Mouse (Mus musculus): ENCODE results near the gene Zfp839. TPM values are rescaled to one million over a fixed set of nuclear protein-coding genes. Genes with fewer than 3 reads are reported as not detected.

Zfp839 gene
- polyA plus RNA-seq (2014; fragmentation: Nextera tagmentation; extraction: Ambion mirVana) = 2.8 and 3.8 TPM in 2 replicates

DNA sequence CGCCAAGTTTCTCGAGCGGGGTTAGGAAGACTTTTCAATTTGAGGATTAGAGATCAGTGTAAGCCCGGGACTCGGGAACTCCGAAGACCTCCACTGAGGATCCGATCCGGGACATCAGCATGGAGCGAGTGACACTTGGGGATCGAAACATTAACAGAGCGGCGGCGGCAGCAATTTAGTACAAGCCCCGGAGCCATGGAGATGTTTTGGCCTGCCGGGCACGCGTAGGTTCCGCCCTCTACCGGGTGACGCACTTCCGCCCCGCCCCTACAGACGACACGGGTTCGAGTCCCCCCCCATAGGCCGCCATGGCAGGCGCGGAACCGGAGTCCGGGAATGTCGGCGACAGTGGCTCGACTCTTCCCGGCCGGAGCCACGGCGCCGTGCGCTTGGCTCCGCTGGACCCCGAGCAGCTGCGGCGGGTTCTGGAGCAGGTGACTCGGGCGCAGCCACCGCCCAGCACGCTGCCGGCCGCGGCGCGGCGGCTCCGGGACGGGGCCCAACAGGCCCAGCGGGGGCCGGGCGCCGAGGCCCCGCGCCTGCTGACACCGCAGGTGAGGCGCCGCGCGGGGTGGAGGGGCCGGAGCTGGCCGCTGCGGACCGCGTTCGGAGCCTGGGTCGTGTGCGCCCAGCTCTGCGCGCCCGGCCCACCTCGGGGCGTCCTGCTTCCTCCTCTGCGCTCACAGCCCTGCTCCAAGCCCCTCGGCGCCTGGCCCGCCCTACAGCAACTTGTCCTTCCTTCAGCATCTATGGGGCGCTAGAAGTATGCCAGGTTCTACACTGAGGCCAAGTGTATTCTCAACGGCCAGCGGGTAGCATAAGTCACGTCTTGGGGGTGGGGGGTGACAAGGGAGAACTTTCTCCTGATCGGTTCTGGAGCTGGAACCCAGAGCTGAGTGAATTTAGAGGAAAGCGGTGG lies at the start of gene Zfp839:
Zfp839 (plus strand) TSS at position 244 of the 919 bp plus-strand sequence.
- Histone ChIP-seq H3K9me3 (ENCODE audit: control insufficient read depth, low read length) (no peaks in the 10 kb centered on the region), H3K36me3 (replicated peaks; ENCODE audit: control insufficient read depth, insufficient read depth) (peaks cover 4% of the 10 kb centered on the region; the same call in 1 of the 2 replicates), H3K4me3 (replicated peaks; ENCODE audit: low read length) (peak within 1 kb of the TSS; percentile 90), H3K9ac (peak within 1 kb of the TSS; percentile 85), H3K4me1 (replicated peaks; ENCODE audit: control insufficient read depth, insufficient read depth, low read length) (peaks cover 19% of the 10 kb centered on the region), H3K4me2 (replicated peaks) (peak within 1 kb of the TSS; percentile 63), H3K27ac (peak within 1 kb of the TSS; percentile 51; the same call in 1 of the 2 replicates), H3K27me3 (ENCODE audit: control insufficient read depth, insufficient read depth, low read length) (peaks cover 17% of the 10 kb centered on the region)
- under 1% methylated on average over 87 of the region's 89 CpGs for WGBS
- peak; percentile 79 for DNase-seq (ENCODE audit: low spot score)
- ATAC-seq (ENCODE audit: low FRiP score) = peak; percentile 90

DNA sequence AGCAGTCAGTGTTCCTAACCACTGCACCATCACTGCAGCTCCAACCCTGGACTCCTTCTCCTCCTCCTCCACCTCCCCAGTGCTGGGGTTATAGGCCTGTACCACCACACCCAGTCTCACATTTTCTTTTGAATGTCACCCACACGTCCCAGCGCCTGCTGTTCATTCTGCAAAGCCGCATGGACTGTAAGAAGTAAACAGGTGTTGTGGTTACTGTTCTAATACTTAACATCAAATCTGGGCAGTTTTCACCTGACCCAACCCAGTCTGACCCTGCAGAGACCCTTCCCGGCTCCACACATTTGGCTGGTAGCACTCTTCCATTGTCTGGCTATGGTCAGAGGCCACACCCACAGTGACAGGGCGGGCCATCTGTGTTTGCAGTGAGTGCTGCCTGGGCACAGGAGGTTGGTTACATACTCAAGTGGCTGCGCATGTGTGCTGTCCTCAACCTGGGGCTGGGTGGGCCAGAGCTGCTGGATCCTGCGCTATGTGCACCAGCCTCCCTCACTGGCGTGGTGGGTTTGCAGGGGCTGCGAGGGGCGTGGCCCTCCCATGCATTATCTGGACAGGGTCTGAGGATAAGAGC lies 48.1 kb upstream of the Zfp839 start:
- no peaks in the 10 kb centered on the region for H3K9me3 ChIP-seq (ENCODE audit: control insufficient read depth, low read length)
- no peaks in the 10 kb centered on the region for H3K27me3 ChIP-seq (ENCODE audit: control insufficient read depth, insufficient read depth, low read length)
- 79% methylated on average over 10 of the region's 10 CpGs for WGBS
- 0 out of 2 replicates have a peak, but pooled peaks cover 7% of the 10 kb centered on the region for H3K4me1 ChIP-seq (replicated peaks; ENCODE audit: control insufficient read depth, insufficient read depth, low read length)
- H3K4me3 ChIP-seq (replicated peaks; ENCODE audit: low read length) = no peak overlapping the region
- H3K36me3 ChIP-seq (replicated peaks; ENCODE audit: control insufficient read depth, insufficient read depth) = peaks cover 12% of the 10 kb centered on the region
- no peak overlapping the region for H3K27ac ChIP-seq
- DNase-seq (ENCODE audit: low spot score) (no peak), ATAC-seq (ENCODE audit: low FRiP score) (0 out of 2 replicates have a peak, but pooled peaks have one; percentile 28)
- H3K4me2 ChIP-seq (replicated peaks) = no peak overlapping the region
- H3K9ac ChIP-seq = no peak overlapping the region

DNA sequence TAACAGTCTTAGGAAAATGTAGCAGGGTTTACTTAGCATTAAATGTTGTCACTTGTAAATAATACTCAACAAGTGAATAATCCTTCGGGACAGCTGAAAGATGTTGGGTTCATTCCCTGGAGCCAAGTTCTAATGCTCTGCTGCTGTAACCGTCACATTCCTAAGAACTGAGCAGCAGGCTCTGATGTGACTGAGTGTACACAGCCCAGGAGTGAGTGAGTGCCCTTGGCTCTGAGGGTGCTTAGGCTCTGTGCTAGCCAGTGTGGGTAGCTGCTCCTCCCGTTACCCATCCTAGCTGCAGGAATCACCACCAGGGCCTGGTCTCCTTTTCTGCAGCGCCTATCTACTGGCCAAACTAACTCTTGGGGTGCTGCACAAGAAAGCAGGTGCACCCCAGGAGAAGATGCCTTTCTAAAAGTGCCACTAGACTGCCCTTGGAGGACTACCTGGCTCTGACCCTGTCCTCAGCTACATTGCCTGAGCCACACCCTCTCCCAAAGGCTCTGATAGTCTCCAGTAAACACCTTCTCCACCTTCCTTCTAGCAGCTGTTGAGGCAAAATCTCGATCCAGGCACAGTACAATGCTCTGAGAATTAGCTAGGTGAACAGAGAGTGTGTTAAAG lies 47.3 kb upstream of the Zfp839 start:
- H3K9me3 ChIP-seq (ENCODE audit: control insufficient read depth, low read length) = no peaks in the 10 kb centered on the region
- 89% methylated on average over 5 of the region's 5 CpGs for WGBS
- no peak overlapping the region for H3K9ac ChIP-seq
- peaks cover 17% of the 10 kb centered on the region for H3K36me3 ChIP-seq (replicated peaks; ENCODE audit: control insufficient read depth, insufficient read depth)
- no peak overlapping the region for H3K27ac ChIP-seq
- H3K4me3 ChIP-seq (replicated peaks; ENCODE audit: low read length) = no peak overlapping the region
- 0 out of 2 replicates have a peak, but pooled peaks cover 7% of the 10 kb centered on the region for H3K4me1 ChIP-seq (replicated peaks; ENCODE audit: control insufficient read depth, insufficient read depth, low read length)
- no peak for ATAC-seq (ENCODE audit: low FRiP score)
- H3K4me2 ChIP-seq (replicated peaks) = no peak overlapping the region
- no peak for DNase-seq (ENCODE audit: low spot score)
- H3K27me3 ChIP-seq (ENCODE audit: control insufficient read depth, insufficient read depth, low read length) = no peaks in the 10 kb centered on the region

DNA sequence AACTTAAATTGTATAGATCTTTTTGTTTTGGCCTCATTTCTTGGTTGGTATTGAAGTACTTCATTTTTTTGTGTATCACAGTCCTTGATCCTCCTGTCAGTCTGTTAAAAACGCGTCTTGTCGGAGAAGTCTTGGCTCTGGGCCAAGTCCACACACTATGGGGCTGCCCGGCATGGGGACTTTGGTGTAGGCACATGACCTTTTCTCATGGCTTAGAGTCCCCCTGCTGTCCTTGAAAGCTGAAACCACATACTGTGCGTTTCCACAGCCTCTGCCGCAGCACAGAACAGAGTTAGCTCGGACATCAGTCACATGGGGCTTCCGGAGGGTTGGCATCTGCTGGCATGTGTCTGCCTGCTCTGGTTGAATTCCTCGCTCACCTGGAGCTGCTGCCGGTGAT lies 45.8 kb upstream of the Zfp839 start:
- Histone ChIP-seq H3K9me3 (ENCODE audit: control insufficient read depth, low read length) (no peaks in the 10 kb centered on the region), H3K4me1 (replicated peaks; ENCODE audit: control insufficient read depth, insufficient read depth, low read length) (0 out of 2 replicates have a peak, but pooled peaks cover 4% of the 10 kb centered on the region), H3K4me2 (replicated peaks) (no peak overlapping the region)

DNA sequence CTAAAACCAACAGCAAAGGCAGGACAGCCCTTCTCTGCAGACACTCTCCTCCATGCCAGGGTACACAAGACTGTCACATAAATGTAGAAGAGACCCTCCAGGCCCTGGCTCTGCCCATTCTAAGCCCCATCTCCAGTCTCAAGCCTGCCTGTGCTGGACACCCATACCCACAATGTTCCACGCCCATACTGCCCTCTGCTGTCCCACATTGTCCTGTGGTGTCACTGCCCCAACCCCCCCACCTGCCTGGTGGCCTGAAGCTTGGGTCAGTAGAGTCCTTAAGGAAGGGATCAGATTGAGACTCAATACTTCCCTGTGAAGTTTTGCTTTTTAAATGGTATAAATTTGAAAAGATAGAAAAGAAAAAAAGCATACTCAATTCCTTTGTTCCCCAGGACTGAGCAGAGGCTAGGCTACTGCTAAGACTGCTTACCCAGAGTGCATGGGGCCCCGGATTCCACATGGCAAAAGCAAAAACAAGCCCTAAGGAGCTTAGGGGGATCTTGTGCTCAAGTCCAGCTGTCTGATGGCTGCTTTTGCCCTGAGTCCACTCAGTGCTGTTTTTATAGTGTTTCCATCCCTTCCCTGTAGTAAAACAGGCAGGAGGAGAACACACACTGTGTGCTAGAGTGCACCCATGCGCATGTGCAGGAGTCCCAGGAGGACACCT lies 43.6 kb upstream of the Zfp839 start:
- Histone ChIP-seq H3K27ac (0 out of 2 replicates have a peak overlapping the region, but pooled peaks have one; percentile 32), H3K9me3 (ENCODE audit: control insufficient read depth, low read length) (no peaks in the 10 kb centered on the region), H3K27me3 (ENCODE audit: control insufficient read depth, insufficient read depth, low read length) (no peaks in the 10 kb centered on the region), H3K4me2 (replicated peaks) (no peak overlapping the region), H3K9ac (no peak overlapping the region), H3K36me3 (replicated peaks; ENCODE audit: control insufficient read depth, insufficient read depth) (peaks cover 21% of the 10 kb centered on the region), H3K4me1 (replicated peaks; ENCODE audit: control insufficient read depth, insufficient read depth, low read length) (0 out of 2 replicates have a peak, but pooled peaks cover 4% of the 10 kb centered on the region), H3K4me3 (replicated peaks; ENCODE audit: low read length) (no peak overlapping the region)
- no peak for DNase-seq (ENCODE audit: low spot score)
- no peak for ATAC-seq (ENCODE audit: low FRiP score)
- WGBS = 71% methylated on average over 3 of the region's 3 CpGs

More for the DNA sequence above, 45.8 kb upstream of the Zfp839 start:
- Histone ChIP-seq H3K27me3 (ENCODE audit: control insufficient read depth, insufficient read depth, low read length) (no peaks in the 10 kb centered on the region), H3K27ac (no peak overlapping the region), H3K36me3 (replicated peaks; ENCODE audit: control insufficient read depth, insufficient read depth) (peaks cover 21% of the 10 kb centered on the region), H3K4me3 (replicated peaks; ENCODE audit: low read length) (no peak overlapping the region), H3K9ac (no peak overlapping the region)
- ATAC-seq (ENCODE audit: low FRiP score) = peak; percentile 49; the same call in 1 of the 2 replicates
- peak; percentile 35 for DNase-seq (ENCODE audit: low spot score)
- 23% methylated on average over 10 of the region's 10 CpGs for WGBS

DNA sequence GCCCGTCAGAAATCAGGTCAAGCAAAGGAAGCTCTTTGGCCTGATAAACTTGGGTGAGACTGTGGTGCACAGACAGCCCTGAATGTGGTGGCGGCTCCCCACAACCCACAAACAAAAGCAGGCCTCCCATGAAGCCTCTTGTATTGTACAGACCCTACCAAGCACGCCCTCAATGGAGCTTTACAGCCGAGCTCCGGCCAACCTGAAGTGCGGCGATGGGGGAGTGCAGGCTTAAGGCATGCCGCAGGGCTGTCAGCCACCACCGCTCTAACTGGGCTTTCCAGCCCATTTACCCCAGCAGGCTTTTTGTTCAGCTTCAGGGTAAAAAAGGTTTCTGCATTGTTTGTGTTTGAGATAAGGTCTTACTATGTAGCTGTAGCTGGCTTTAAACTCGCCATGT lies 41.6 kb upstream of the Zfp839 start:
- Histone ChIP-seq H3K4me3 (replicated peaks; ENCODE audit: low read length) (no peak overlapping the region), H3K36me3 (replicated peaks; ENCODE audit: control insufficient read depth, insufficient read depth) (peaks cover 33% of the 10 kb centered on the region), H3K4me2 (replicated peaks) (no peak overlapping the region), H3K27me3 (ENCODE audit: control insufficient read depth, insufficient read depth, low read length) (no peaks in the 10 kb centered on the region), H3K4me1 (replicated peaks; ENCODE audit: control insufficient read depth, insufficient read depth, low read length) (no peaks in the 10 kb centered on the region), H3K9me3 (ENCODE audit: control insufficient read depth, low read length) (no peaks in the 10 kb centered on the region), H3K27ac (no peak overlapping the region), H3K9ac (no peak overlapping the region; the same call in 1 of the 2 replicates)
- ATAC-seq (ENCODE audit: low FRiP score) = no peak
- DNase-seq (ENCODE audit: low spot score) = no peak
- WGBS = 20% methylated on average over 10 of the region's 10 CpGs

DNA sequence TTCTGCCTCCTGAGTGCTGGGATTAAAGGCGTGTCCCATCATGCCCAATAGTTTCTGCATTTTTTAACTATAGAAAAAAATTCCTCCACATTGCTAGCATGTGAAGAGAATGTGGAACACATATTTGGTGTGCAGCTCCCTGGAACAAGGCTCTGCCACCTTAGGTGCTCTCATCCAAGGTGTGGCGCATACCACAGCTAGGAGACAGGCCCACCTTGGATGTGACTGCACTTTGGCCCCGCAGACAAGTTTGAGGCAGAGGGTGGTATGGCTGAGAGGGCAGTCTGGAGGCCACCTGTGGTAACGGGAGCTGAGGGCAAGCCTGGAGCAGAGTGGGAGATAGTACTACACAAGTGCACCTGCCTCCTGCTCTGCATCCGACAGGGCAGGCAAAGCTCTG lies 41.2 kb upstream of the Zfp839 start:
- H3K4me3 ChIP-seq (replicated peaks; ENCODE audit: low read length) = no peak overlapping the region
- no peak for ATAC-seq (ENCODE audit: low FRiP score)
- no peak overlapping the region for H3K9ac ChIP-seq
- H3K27me3 ChIP-seq (ENCODE audit: control insufficient read depth, insufficient read depth, low read length) = no peaks in the 10 kb centered on the region
- peaks cover 38% of the 10 kb centered on the region for H3K36me3 ChIP-seq (replicated peaks; ENCODE audit: control insufficient read depth, insufficient read depth)
- H3K4me2 ChIP-seq (replicated peaks) = no peak overlapping the region
- 84% methylated on average over 5 of the region's 5 CpGs for WGBS
- H3K27ac ChIP-seq = no peak overlapping the region
- H3K4me1 ChIP-seq (replicated peaks; ENCODE audit: control insufficient read depth, insufficient read depth, low read length) = no peaks in the 10 kb centered on the region
- no peak for DNase-seq (ENCODE audit: low spot score)
- no peaks in the 10 kb centered on the region for H3K9me3 ChIP-seq (ENCODE audit: control insufficient read depth, low read length)

DNA sequence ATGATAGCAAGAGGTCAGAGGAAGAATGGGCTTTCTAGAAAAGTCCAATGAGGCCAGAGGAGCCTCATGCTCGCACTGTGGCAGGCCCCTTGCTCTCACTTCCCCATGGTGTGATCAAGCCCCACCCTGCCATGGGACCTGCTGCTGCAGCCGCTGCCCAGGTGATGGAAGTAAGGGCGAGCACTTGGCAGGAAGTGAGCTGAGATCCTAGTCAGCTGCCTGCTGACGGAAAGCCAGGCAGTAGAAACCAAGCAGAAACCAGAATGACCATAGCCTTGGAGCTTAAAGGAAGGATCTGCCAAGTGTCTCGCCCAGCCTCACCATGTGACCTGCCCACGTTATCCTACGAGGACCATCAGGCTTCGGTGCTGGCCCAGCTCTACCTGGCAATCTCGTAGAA lies 36.9 kb upstream of the Zfp839 start:
- Histone ChIP-seq H3K27ac (no peak overlapping the region), H3K4me1 (replicated peaks; ENCODE audit: control insufficient read depth, insufficient read depth, low read length) (no peaks in the 10 kb centered on the region), H3K27me3 (ENCODE audit: control insufficient read depth, insufficient read depth, low read length) (no peaks in the 10 kb centered on the region), H3K9me3 (ENCODE audit: control insufficient read depth, low read length) (no peaks in the 10 kb centered on the region), H3K4me3 (replicated peaks; ENCODE audit: low read length) (no peak overlapping the region), H3K36me3 (replicated peaks; ENCODE audit: control insufficient read depth, insufficient read depth) (peaks cover 22% of the 10 kb centered on the region; the same call in 1 of the 2 replicates), H3K9ac (no peak overlapping the region), H3K4me2 (replicated peaks) (no peak overlapping the region)
- no peak for ATAC-seq (ENCODE audit: low FRiP score)
- WGBS = 96% methylated on average over 9 of the region's 9 CpGs
- no peak for DNase-seq (ENCODE audit: low spot score)
